Mouse (Mus musculus) 3T3-L1 (cell line): ENCODE data around the gene Ttll6.

Experiments
- DNase-seq: peaks from one replicate; pipeline ENCODE4 v3.0.0-alpha.2; 2015; ENCODE audit warnings: low read depth, low spot score

The Ttll6 gene

GRCm38 (mm10) chr11:96194961-96195640, 61.5 kb downstream of the Ttll6 start:
- DNase-seq = no peak

- no peak for DNase-seq
These were observed 62.2 kb downstream of the Ttll6 start for GRCm38 (mm10) chr11:96195769-96196280.

GRCm38 (mm10) chr11:96198642-96199041, 65.1 kb downstream of the Ttll6 start:
- peak; percentile 56 for DNase-seq

- DNase-seq = no peak
These were observed 65.8 kb downstream of the Ttll6 start for GRCm38 (mm10) chr11:96199181-96200086.

GRCm38 (mm10) chr11:96200183-96200655, 66.6 kb downstream of the Ttll6 start:
- DNase-seq = no peak

- DNase-seq = no peak
These were observed 68.2 kb downstream of the Ttll6 start for GRCm38 (mm10) chr11:96201741-96202140.

- no peak for DNase-seq
These were observed 69.0 kb downstream of the Ttll6 start for GRCm38 (mm10) chr11:96202401-96203081.

- no peak for DNase-seq
These were observed 69.7 kb downstream of the Ttll6 start for GRCm38 (mm10) chr11:96203182-96203788.

- no peak for DNase-seq
These were observed 70.2 kb downstream of the Ttll6 start for GRCm38 (mm10) chr11:96203789-96204186.

- no peak for DNase-seq
These were observed 70.8 kb downstream of the Ttll6 start for GRCm38 (mm10) chr11:96204351-96204750.

GRCm38 (mm10) chr11:96205426-96206131, 72.0 kb downstream of the Ttll6 start:
- DNase-seq = no peak
